Mouse (Mus musculus): ENCODE results near the gene Trim5.
"Not testable (repeated sequence)": the region's sequence is repeated elsewhere in the genome, so short reads cannot be mapped to it uniquely, and the experiment has no call there.

GRCm38 (mm10) chr7:104329171-104329570 is 41.3 kb upstream of the Trim5 start, which contains the start of gene Trim34b:
- not testable (repeated sequence) for TF ChIP-seq CTCF (IDR thresholded peaks at IDR 0.05; ENCODE audit: borderline replicate concordance, insufficient read depth, low read length); POLR2A (IDR thresholded peaks at IDR 0.05; ENCODE audit: low read depth, low read length)

All from embryonic fibroblast, embryonic 13.5 days (primary cell).